ENCODE assay signal across 8 mouse cellular contexts in genomic region chr2:38511487-38512307, GRCm38 (mm10). TPM values are rescaled to one million over a fixed set of nuclear protein-coding genes. Genes with fewer than 3 reads are reported as not detected.
DNase-seq lines count a peak whose midpoint lies in the region; ATAC-seq and TF ChIP-seq lines count a peak whose summit lies in the region.

Nek6 (plus strand) TSS chr2:38511643.

- no peak for TF ChIP-seq CTCF in heart, adult 2 months (IDR thresholded peaks at IDR 0.05)
- no peak for TF ChIP-seq CTCF in testis, adult 2 months (IDR thresholded peaks at IDR 0.05; ENCODE audit: control insufficient read depth, insufficient read depth, insufficient replicate concordance, low read depth, low read length)

- H3K36me3 ChIP-seq in embryonic facial prominence, embryonic 10.5 days (replicated peaks) = peaks cover 4% of the 10 kb centered on the region; the same call in 1 of the 2 replicates
- no peaks in the 10 kb centered on the region for H3K36me3 ChIP-seq in heart, adult 2 months (ENCODE audit: control insufficient read depth, insufficient read depth, low read length)
- H3K36me3 ChIP-seq in liver, embryonic 11.5 days (ENCODE audit: control insufficient read depth, insufficient read depth, low read length) = peaks cover 4% of the 10 kb centered on the region; the same call in 1 of the 2 replicates
- H3K36me3 ChIP-seq in myocyte (ENCODE audit: control insufficient read depth, insufficient read depth) = no peaks in the 10 kb centered on the region
- no peaks in the 10 kb centered on the region for H3K36me3 ChIP-seq in testis, adult 2 months (ENCODE audit: control insufficient read depth, insufficient read depth, low read length)

- H3ac ChIP-seq in myocyte (ENCODE audit: control insufficient read depth, insufficient read length) = peak within 1 kb of the TSS; percentile 58

- H3K4me2 ChIP-seq in liver, embryonic 11.5 days = peak within 1 kb of the TSS; percentile 74
- H3K4me2 ChIP-seq in myocyte (ENCODE audit: low read depth) = peak within 1 kb of the TSS; percentile 77

- WGBS in embryonic facial prominence, embryonic 10.5 days = under 1% methylated on average over 90 of the region's 90 CpGs
- WGBS in heart, adult 2 months = 1% methylated on average over 88 of the region's 90 CpGs
- WGBS in liver, embryonic 11.5 days = under 1% methylated on average over 80 of the region's 90 CpGs

- H3K4me3 ChIP-seq in embryonic facial prominence, embryonic 10.5 days = peak within 1 kb of the TSS; percentile 93
- peak within 1 kb of the TSS; percentile 80 for H3K4me3 ChIP-seq in heart, adult 2 months
- peak within 1 kb of the TSS; percentile 86 for H3K4me3 ChIP-seq in liver, embryonic 11.5 days (ENCODE audit: low read depth, low read length)
- H3K4me3 ChIP-seq in myocyte = peak within 1 kb of the TSS; percentile 47
- H3K4me3 ChIP-seq in testis, adult 2 months (ENCODE audit: control insufficient read depth, low read depth, low read length) = peak within 1 kb of the TSS; percentile 82

- peak within 1 kb of the TSS; percentile 96 for H3K9ac ChIP-seq in heart, adult 2 months (ENCODE audit: low read depth, low read length)
- peak within 1 kb of the TSS; percentile 81 for H3K9ac ChIP-seq in liver, embryonic 11.5 days (ENCODE audit: low read depth, low read length)

- H3K27ac ChIP-seq in embryonic facial prominence, embryonic 10.5 days (replicated peaks) = peak within 1 kb of the TSS; percentile 97
- H3K27ac ChIP-seq in heart, adult 2 months = peak within 1 kb of the TSS; percentile 93
- H3K27ac ChIP-seq in liver, embryonic 11.5 days (ENCODE audit: low read depth, low read length) = peak within 1 kb of the TSS; percentile 71
- H3K27ac ChIP-seq in testis, adult 2 months (ENCODE audit: control insufficient read depth, insufficient read depth, low read depth, low read length) = no peak within 1 kb of the TSS

- no peaks in the 10 kb centered on the region for H3K79me2 ChIP-seq in heart, adult 2 months (replicated peaks; ENCODE audit: control insufficient read depth, insufficient read depth, low read length)
- peaks cover 34% of the 10 kb centered on the region for H3K79me2 ChIP-seq in myocyte (ENCODE audit: control insufficient read depth, insufficient read depth)

- H3K4me1 ChIP-seq in embryonic facial prominence, embryonic 10.5 days = peaks cover 45% of the 10 kb centered on the region
- H3K4me1 ChIP-seq in heart, adult 2 months (ENCODE audit: control insufficient read depth, insufficient read depth, low read length) = peaks cover 22% of the 10 kb centered on the region
- H3K4me1 ChIP-seq in liver, embryonic 11.5 days (replicated peaks; ENCODE audit: control insufficient read depth, insufficient read depth, low read length) = peaks cover 14% of the 10 kb centered on the region
- peaks cover 13% of the 10 kb centered on the region for H3K4me1 ChIP-seq in testis, adult 2 months (ENCODE audit: control insufficient read depth, insufficient read depth, low read length)

- no peak for TF ChIP-seq EP300 in heart, adult 2 months (IDR thresholded peaks at IDR 0.05; ENCODE audit: insufficient read depth, low read depth, low read length)

- no peaks in the 10 kb centered on the region; the same call in 1 of the 2 replicates for H3K27me3 ChIP-seq in embryonic facial prominence, embryonic 10.5 days (replicated peaks; ENCODE audit: low read depth, poor library complexity, severe bottlenecking)
- no peaks in the 10 kb centered on the region for H3K27me3 ChIP-seq in heart, adult 2 months (ENCODE audit: control insufficient read depth, insufficient read depth, low read length)
- peaks cover 5% of the 10 kb centered on the region; the same call in 1 of the 2 replicates for H3K27me3 ChIP-seq in liver, embryonic 11.5 days (replicated peaks; ENCODE audit: control insufficient read depth, insufficient read depth, low read length)
- no peaks in the 10 kb centered on the region for H3K27me3 ChIP-seq in myocyte (ENCODE audit: control insufficient read depth, insufficient read depth, insufficient read length)
- H3K27me3 ChIP-seq in testis, adult 2 months (ENCODE audit: control insufficient read depth, insufficient read depth, low read length) = no peaks in the 10 kb centered on the region

- peak; percentile 62 for ATAC-seq in liver, embryonic 11.5 days (replicated peaks; ENCODE audit: low FRiP score)

- H3K9me3 ChIP-seq in embryonic facial prominence, embryonic 10.5 days = no peaks in the 10 kb centered on the region
- H3K9me3 ChIP-seq in liver, embryonic 11.5 days (ENCODE audit: control insufficient read depth, low read length) = no peaks in the 10 kb centered on the region

- intact Hi-C loops in heart, adult 2 months (cut with DNase I) = loop anchor here (1.0 to 5.0 kb wide), 2 partner anchors 25 to 36 kb away; no protein-coding TSS in a partner anchor

- TF ChIP-seq POLR2A in heart, adult 2 months (IDR thresholded peaks at IDR 0.05; ENCODE audit: insufficient read depth, low read depth, low read length) = no peak
- TF ChIP-seq POLR2A in myocyte (IDR thresholded peaks at IDR 0.05; ENCODE audit: insufficient read length, low read depth) = peak; percentile 79
- TF ChIP-seq POLR2A in testis, adult 2 months (IDR thresholded peaks at IDR 0.05; ENCODE audit: control insufficient read depth, low read depth, low read length) = no peak

- DNase-seq in 3T3-L1 (ENCODE audit: low read depth, low spot score) = peak; percentile 66
- DNase-seq in adrenal gland, adult (ENCODE audit: inconsistent age in 2 of 2, low spot score in 1 of 2) = peak; percentile 76 to 92
- peak; percentile 83 for DNase-seq in embryonic facial prominence, embryonic 10.5 days (ENCODE audit: low spot score)
- DNase-seq in heart, adult 2 months = peak; percentile 81 to 84
- peak; percentile 30 for DNase-seq in kidney, adult 9 months
- DNase-seq in liver, embryonic 11.5 days (ENCODE audit: low spot score) = peak; percentile 80

TF ChIP-seq in myocyte, 11 proteins besides CTCF, POLR2A, EP300 and RAD21:
- TF ChIP-seq TCF12 (IDR thresholded peaks at IDR 0.05; ENCODE audit: insufficient read depth, poor library complexity, severe bottlenecking) (no peak), CEBPB (IDR thresholded peaks at IDR 0.05; ENCODE audit: insufficient read depth, poor library complexity, severe bottlenecking) (no peak), E2F4 (IDR thresholded peaks at IDR 0.05; ENCODE audit: insufficient read depth) (no peak), TCF3 (IDR thresholded peaks at IDR 0.05; ENCODE audit: insufficient read length, low read depth) (no peak), MYOG (IDR thresholded peaks at IDR 0.05; ENCODE audit: control insufficient read depth in 1 of 3, insufficient read depth in 1 of 3, insufficient read length in 2 of 3, low read depth in 2 of 3) (peak in 1 of 3 experiments; percentile 1), SRF (IDR thresholded peaks at IDR 0.05; ENCODE audit: control insufficient read depth, insufficient read length, low read depth) (no peak), POLR2AphosphoS2 (IDR thresholded peaks at IDR 0.05; ENCODE audit: insufficient read length, low read depth) (peak; percentile 25), USF1 (IDR thresholded peaks at IDR 0.05; ENCODE audit: low read depth) (peak; percentile 13), MYOD1 (IDR thresholded peaks at IDR 0.05; ENCODE audit: control insufficient read depth in 1 of 3, insufficient read length in 2 of 3, low read depth in 2 of 3) (peak in 1 of 3 experiments; percentile 2)

RNA-seq across cellular contexts. Expression of gene Nek6, which starts in this region (rescaled TPM):
- polyA plus RNA-seq in embryonic facial prominence, embryonic 10.5 days (2016; fragmentation: Nextera tagmentation; extraction: Ambion mirVana) = 85.4 and 85.8 TPM in 2 replicates
- 1 to 10 TPM; 2.9 to 3.3 TPM for total RNA-seq in heart, adult 2 months (2021)
- 5.5 and 5.8 TPM in 2 replicates for polyA plus RNA-seq in heart, adult 2 months (2012; rRNA removed)
- 64.9 and 66.2 TPM in 2 replicates for polyA plus RNA-seq in liver, embryonic 11.5 days (2014; fragmentation: Nextera tagmentation; extraction: Ambion mirVana)
- 25.6 TPM for polyA plus RNA-seq in myocyte (2012; fragmentation: generic; extraction: Trizol)
- polyA plus RNA-seq in testis, adult 2 months (2012; rRNA removed) = 3.3 and 4.0 TPM in 2 replicates

Comparison
In these comparisons a context has a peak if more than half of its experiments do, and no peak if none do; other contexts are left out.
1. DNase-seq: peak in every context shown above with its lines; median percentile 84 in adrenal gland, adult; 83 in embryonic facial prominence, embryonic 10.5 days; 82 in heart, adult 2 months; 80 in liver, embryonic 11.5 days; 66 in 3T3-L1; 30 in kidney, adult 9 months.